Mouse (Mus musculus) MEL (cell line): Measurements from ENCODE around the gene Tead1. TPM values are rescaled to one million over a fixed set of nuclear protein-coding genes. Genes with fewer than 3 reads are reported as not detected.

ENCODE experiments used
- DNase-seq: peaks from one replicate; pipeline ENCODE4 v3.0.0; 2011; ENCODE audit warnings: low read depth, low spot score
- H3K27ac ChIP-seq: 2 replicates; pipeline ENCODE4 v1.5.1; 2012; ENCODE audit warnings: low read depth, mild to moderate bottlenecking, control low read depth, low read length, moderate library complexity; ENCODE audit not compliant: control insufficient read depth
- H3K27me3 ChIP-seq, 2 experiments: fragments of 150-350 bp in 1 of 2; sonication (generic) in 1 of 2; 2 replicates each; pipeline ENCODE4 v1.6.1; 2012; ENCODE audit warnings: low read length in 2 of 2, mild to moderate bottlenecking in 2 of 2, improper control_type of control experiment in 1 of 2, moderate library complexity in 1 of 2; ENCODE audit not compliant: insufficient read depth in 2 of 2, control insufficient read depth in 1 of 2
- H3K36me3 ChIP-seq, 2 experiments: 2 replicates each; pipeline ENCODE4 v1.6.1; 2012 to 2014; ENCODE audit warnings: low read length in 2 of 2, improper control_type of control experiment in 1 of 2, inconsistent platforms in 1 of 2, mild to moderate bottlenecking in 1 of 2; ENCODE audit not compliant: insufficient read depth in 2 of 2, control insufficient read depth in 1 of 2
- H3K4me1 ChIP-seq, 2 experiments: fragments of 150-350 bp in 1 of 2; sonication (generic) in 1 of 2; 2 replicates each; pipeline ENCODE4 v1.6.1; 2012; ENCODE audit warnings: low read length in 2 of 2, improper control_type of control experiment in 1 of 2, mild to moderate bottlenecking in 1 of 2; ENCODE audit not compliant: insufficient read depth in 2 of 2, control insufficient read depth in 1 of 2
- H3K4me3 ChIP-seq, 2 experiments: fragments of 150-350 bp in 1 of 2; sonication (generic) in 1 of 2; 2 replicates each; pipeline ENCODE4 v1.5.1; 2012; ENCODE audit warnings: low read depth in 2 of 2, low read length in 2 of 2, mild to moderate bottlenecking in 2 of 2, moderate library complexity in 2 of 2, control low read depth in 1 of 2, improper control_type of control experiment in 1 of 2; ENCODE audit not compliant: control insufficient read depth in 1 of 2, insufficient read depth in 1 of 2
- H3K79me2 ChIP-seq: 2 replicates; pipeline ENCODE4 v1.6.1; 2012; ENCODE audit warnings: mild to moderate bottlenecking, low read length, moderate library complexity; ENCODE audit not compliant: control insufficient read depth, poor library complexity, insufficient read depth
- H3K9ac ChIP-seq: 2 replicates; pipeline ENCODE4 v1.6.1; 2012; ENCODE audit warnings: low read depth, mild to moderate bottlenecking, control low read depth, low read length, moderate library complexity; ENCODE audit not compliant: control insufficient read depth, poor library complexity, severe bottlenecking
- H3K9me3 ChIP-seq: fragments of 150-350 bp; sonication (generic); replicated peaks from 2 replicates; pipeline ENCODE4 v1.6.1; 2012; ENCODE audit warnings: mild to moderate bottlenecking, low read length, improper control_type of control experiment, moderate library complexity; ENCODE audit not compliant: insufficient read depth
- CTCF ChIP-seq, 3 experiments: IDR thresholded peaks in 2 of 3; conservative IDR thresholded peaks in 1 of 3; 2 replicates each; pipeline ENCODE4 v1.5.1; 2011 to 2012; ENCODE audit warnings: low read length in 3 of 3, low read depth in 2 of 3, mild to moderate bottlenecking in 2 of 3, improper control_type of control experiment in 1 of 3, inconsistent platforms in 1 of 3, mixed read lengths in 1 of 3, moderate library complexity in 1 of 3; ENCODE audit not compliant: control insufficient read depth in 1 of 3, insufficient read depth in 1 of 3, poor library complexity in 1 of 3, severe bottlenecking in 1 of 3
- ELF1 ChIP-seq: IDR thresholded peaks from 2 replicates; pipeline ENCODE4 v1.6.1; 2014; ENCODE audit warnings: low read depth, mild to moderate bottlenecking, inconsistent platforms, low read length, improper control_type of control experiment, moderate library complexity
- ETS1 ChIP-seq: IDR thresholded peaks from 2 replicates; pipeline ENCODE4 v1.6.1; 2012; ENCODE audit warnings: low read depth, mild to moderate bottlenecking, inconsistent platforms, low read length, improper control_type of control experiment, moderate library complexity
- KAT2A ChIP-seq: conservative IDR thresholded peaks from 2 replicates; pipeline ENCODE4 v1.6.1; 2012; ENCODE audit warnings: low read depth, low read length, improper control_type of control experiment, inconsistent platforms
- MAFK ChIP-seq: IDR thresholded peaks from 2 replicates; pipeline ENCODE4 v1.6.1; 2011; ENCODE audit warnings: low read depth, mild to moderate bottlenecking, low read length, improper control_type of control experiment, borderline replicate concordance
- MXI1 ChIP-seq: IDR thresholded peaks from 2 replicates; pipeline ENCODE4 v1.6.1; 2011; ENCODE audit warnings: mild to moderate bottlenecking, low read depth, low read length, improper control_type of control experiment
- MYC ChIP-seq: IDR thresholded peaks from 2 replicates; pipeline ENCODE4 v1.6.1; 2011; ENCODE audit warnings: low read depth, mild to moderate bottlenecking, low read length, improper control_type of control experiment, moderate library complexity
- NELFE ChIP-seq: IDR thresholded peaks from 2 replicates; pipeline ENCODE4 v1.6.1; 2011; ENCODE audit warnings: low read depth, low read length, improper control_type of control experiment
- NRF1 ChIP-seq: IDR thresholded peaks from 2 replicates; pipeline ENCODE4 v1.6.1; 2014; ENCODE audit warnings: low read depth, mild to moderate bottlenecking, inconsistent platforms, low read length, improper control_type of control experiment, moderate library complexity; ENCODE audit not compliant: poor library complexity, insufficient read depth, severe bottlenecking
- POLR2A ChIP-seq, 2 experiments: IDR thresholded peaks; 2 replicates each; pipeline ENCODE4 v1.6.1; 2011 to 2012; ENCODE audit warnings: low read length in 2 of 2, mild to moderate bottlenecking in 2 of 2, control low read depth in 1 of 2, improper control_type of control experiment in 1 of 2, low read depth in 1 of 2, moderate library complexity in 1 of 2; ENCODE audit not compliant: control insufficient read depth in 1 of 2, insufficient read depth in 1 of 2, poor library complexity in 1 of 2
- POLR2AphosphoS5 ChIP-seq: IDR thresholded peaks from 2 replicates; pipeline ENCODE4 v1.6.1; 2012; ENCODE audit warnings: low read depth, borderline replicate concordance, mild to moderate bottlenecking, inconsistent platforms, low read length, moderate library complexity, mixed read lengths
- RAD21 ChIP-seq: IDR thresholded peaks from 2 replicates; pipeline ENCODE4 v1.6.1; 2011; ENCODE audit warnings: mild to moderate bottlenecking, low read depth, low read length, improper control_type of control experiment
- TAL1 ChIP-seq: IDR thresholded peaks from 2 replicates; pipeline ENCODE4 v1.6.1; 2012; ENCODE audit warnings: mild to moderate bottlenecking, inconsistent platforms, low read length, moderate library complexity, mixed read lengths
- TCF12 ChIP-seq: IDR thresholded peaks from 2 replicates; pipeline ENCODE4 v1.6.1; 2014; ENCODE audit warnings: low read depth, mild to moderate bottlenecking, inconsistent platforms, low read length, improper control_type of control experiment, moderate library complexity
- USF2 ChIP-seq, 2 experiments: IDR thresholded peaks; 2 replicates each; pipeline ENCODE4 v1.6.1; 2011 to 2012; ENCODE audit warnings: improper control_type of control experiment in 2 of 2, low read length in 2 of 2, borderline replicate concordance in 1 of 2, inconsistent platforms in 1 of 2, low read depth in 1 of 2, mild to moderate bottlenecking in 1 of 2; ENCODE audit not compliant: insufficient read depth in 1 of 2
- ZC3H11A ChIP-seq: IDR thresholded peaks from 2 replicates; pipeline ENCODE4 v1.6.1; 2012; ENCODE audit warnings: low read depth, mild to moderate bottlenecking, inconsistent platforms, low read length, improper control_type of control experiment
- ZKSCAN1 ChIP-seq: IDR thresholded peaks from 2 replicates; pipeline ENCODE4 v1.6.1; 2012; ENCODE audit warnings: low read depth, mild to moderate bottlenecking, inconsistent platforms, low read length, improper control_type of control experiment, moderate library complexity
- polyA plus RNA-seq, 2 experiments: library from polyadenylated mRNA; stranded (reverse) in 1 of 2; unstranded in 1 of 2; fragments of >175 nt in 1 of 2; fragments of >200 nt in 1 of 2; gene quantifications; 2 replicates each; pipeline versions ENCODE4 v1.2.1 to v1.2.4; 2012; ENCODE audit warnings: low replicate concordance in 2 of 2, low read depth in 1 of 2; ENCODE audit not compliant: insufficient read length in 2 of 2, insufficient read depth in 1 of 2, missing spikeins in 1 of 2
- total RNA-seq: library from RNA; depleted of rRNA; stranded (reverse); fragments of 300-350 nt; gene quantifications from 2 replicates; pipeline ENCODE4 v1.2.3, GENCODE M21; 2012

Gene Tead1
- total and polyA plus RNA-seq, 3 experiments, result not detected

DNA sequence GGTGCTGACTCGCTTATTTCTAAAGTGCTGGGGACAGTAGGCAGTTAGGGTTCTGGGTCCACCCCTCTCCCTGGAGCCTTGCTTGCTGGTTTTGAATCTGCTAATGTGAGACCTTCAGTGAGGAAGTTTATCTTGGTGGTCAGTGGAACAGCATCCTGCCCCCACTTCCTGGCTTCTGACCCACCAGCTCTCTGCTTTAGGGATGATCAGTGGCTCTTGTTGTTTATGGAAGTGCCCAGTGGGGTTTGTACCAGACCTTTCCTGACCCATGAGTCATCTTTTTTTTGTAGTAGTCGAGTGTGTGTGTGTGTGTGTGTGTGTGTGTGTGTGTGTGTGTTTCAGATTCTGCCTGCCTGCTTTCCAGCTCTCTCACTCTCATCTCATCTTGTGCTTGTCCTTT is 38.6 kb downstream of the Tead1 start:
- no peak overlapping the region for H3K27ac ChIP-seq
- no peaks in the 10 kb centered on the region for H3K27me3 ChIP-seq
- no peaks in the 10 kb centered on the region for H3K36me3 ChIP-seq
- H3K79me2 ChIP-seq, result no peaks in the 10 kb centered on the region
- H3K4me3 ChIP-seq, result no peak overlapping the region
- no peak for DNase-seq
- no peaks in the 10 kb centered on the region for H3K4me1 ChIP-seq
- H3K9me3 ChIP-seq, result no peaks in the 10 kb centered on the region
- no peak for TF ChIP-seq ETS1
- no peak for TF ChIP-seq ZC3H11A
- no peak for TF ChIP-seq NRF1
- no peak for TF ChIP-seq POLR2AphosphoS5
- TF ChIP-seq TCF12, result no peak
- TF ChIP-seq POLR2A (IDR thresholded peaks at IDR 0.05; ENCODE audit: control insufficient read depth in 1 of 2, insufficient read depth in 1 of 2, low read depth in 1 of 2, low read length in 2 of 2, poor library complexity in 1 of 2), result no peak
- TF ChIP-seq USF2 (IDR thresholded peaks at IDR 0.05; ENCODE audit: borderline replicate concordance in 1 of 2, insufficient read depth in 1 of 2, low read depth in 1 of 2, low read length in 2 of 2), result no peak
- TF ChIP-seq NELFE, result no peak
- TF ChIP-seq ZKSCAN1, result no peak
- no peak for TF ChIP-seq RAD21
- TF ChIP-seq CTCF (IDR thresholded peaks at IDR 0.05 in 2 of 3, conservative IDR thresholded peaks at IDR 0.05 in 1 of 3; ENCODE audit: control insufficient read depth in 1 of 3, insufficient read depth in 1 of 3, low read depth in 2 of 3, low read length in 3 of 3, poor library complexity in 1 of 3, severe bottlenecking in 1 of 3), result no peak
- TF ChIP-seq TAL1, result no peak
- TF ChIP-seq MXI1, result no peak
- no peak for TF ChIP-seq MYC
- no peak for TF ChIP-seq ELF1
- TF ChIP-seq KAT2A, result no peak
- H3K9ac ChIP-seq, result no peak overlapping the region

DNA sequence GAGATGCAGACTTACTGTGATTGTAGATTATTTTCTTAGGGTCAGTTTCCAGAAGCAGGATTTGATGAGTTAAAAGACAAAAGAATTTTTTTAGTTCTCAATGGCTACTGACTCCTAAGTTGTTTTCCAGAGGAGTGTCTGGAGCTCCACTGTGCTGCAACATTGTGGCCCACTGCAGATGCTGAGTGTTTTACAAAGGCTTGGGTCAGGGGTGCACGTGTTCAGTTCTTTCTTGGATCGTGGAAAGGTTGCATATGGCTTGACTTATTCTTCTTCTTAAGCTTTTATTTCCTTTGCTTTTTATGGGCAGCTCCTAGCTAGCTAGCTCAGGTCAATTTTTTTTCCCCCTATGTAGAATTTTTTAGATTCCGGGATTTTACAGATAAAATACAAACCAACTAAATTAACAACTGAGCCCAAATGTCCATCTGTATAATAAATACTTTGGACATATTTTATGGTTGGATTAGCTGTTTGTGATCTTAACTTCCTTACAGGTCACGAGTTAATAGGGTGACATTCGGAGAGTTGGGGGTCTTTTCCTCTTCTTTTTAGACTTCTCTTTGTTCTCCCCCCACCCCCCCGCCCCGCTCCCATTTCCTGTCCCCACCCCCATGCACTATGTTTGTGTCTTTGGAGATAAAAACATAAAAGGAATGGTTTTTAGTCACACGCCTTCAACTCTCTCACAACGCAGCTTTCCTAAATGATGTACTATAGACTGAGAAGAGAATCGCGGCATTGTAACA is 40.5 kb downstream of the Tead1 start:
- Histone ChIP-seq H3K9ac (no peak overlapping the region), H3K4me1 (no peaks in the 10 kb centered on the region), H3K79me2 (no peaks in the 10 kb centered on the region), H3K27me3 (no peaks in the 10 kb centered on the region), H3K27ac (no peak overlapping the region), H3K4me3 (no peak overlapping the region), H3K36me3 (no peaks in the 10 kb centered on the region), H3K9me3 (no peaks in the 10 kb centered on the region; the same call in 1 of the 2 replicates)
- no peak for DNase-seq
- TF ChIP-seq MAFK, result no peak
